Mouse (Mus musculus): ENCODE data around the gene Magi2.
"Not testable (repeated sequence)": the region's sequence is repeated elsewhere in the genome, so short reads cannot be mapped to it uniquely, and the experiment has no call there.

The Magi2 gene

DNA sequence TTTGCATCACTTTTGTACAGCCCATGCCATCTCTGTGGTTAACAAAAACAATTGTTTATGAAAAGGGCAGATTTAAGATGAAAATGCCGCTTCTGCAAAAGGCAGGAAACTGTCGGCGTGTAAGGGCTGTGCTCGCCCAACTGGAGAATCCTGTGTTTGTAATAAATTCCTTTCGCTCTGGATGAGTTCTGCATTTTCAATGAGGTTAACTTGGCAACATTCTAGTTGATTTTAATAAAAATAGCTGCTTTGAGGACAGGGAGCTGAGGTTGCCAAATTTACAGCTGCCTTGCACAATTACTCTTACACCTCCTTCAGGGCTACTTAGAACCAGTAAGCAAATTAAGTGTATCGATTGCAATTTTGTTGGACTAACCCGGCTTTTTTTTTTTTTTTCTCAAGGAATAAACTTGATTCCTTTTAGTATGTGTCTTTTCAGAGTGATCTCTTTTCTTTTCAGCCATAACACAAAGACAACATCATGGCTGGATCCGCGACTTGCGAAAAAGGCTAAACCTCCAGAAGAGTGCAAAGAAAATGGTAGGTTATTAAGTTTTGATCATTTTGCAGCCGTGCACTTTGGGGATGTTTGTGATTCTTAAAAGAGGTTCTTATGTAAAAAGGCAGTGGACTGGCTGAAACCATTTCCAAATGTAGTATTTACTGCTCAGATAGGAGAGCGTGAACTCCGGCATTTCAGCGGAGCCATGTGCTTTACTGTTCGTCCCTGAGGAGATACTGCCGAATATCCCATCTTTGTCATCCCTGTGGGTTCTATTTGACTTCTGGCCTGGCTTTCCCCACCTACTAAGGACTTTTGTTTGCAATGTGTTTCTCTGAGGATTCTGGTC lies 1001.3 kb downstream of the Magi2 start:
- DNase-seq (ENCODE audit: low spot score in 2 of 2), result peak in 1 of 2 experiments; percentile 40

DNA sequence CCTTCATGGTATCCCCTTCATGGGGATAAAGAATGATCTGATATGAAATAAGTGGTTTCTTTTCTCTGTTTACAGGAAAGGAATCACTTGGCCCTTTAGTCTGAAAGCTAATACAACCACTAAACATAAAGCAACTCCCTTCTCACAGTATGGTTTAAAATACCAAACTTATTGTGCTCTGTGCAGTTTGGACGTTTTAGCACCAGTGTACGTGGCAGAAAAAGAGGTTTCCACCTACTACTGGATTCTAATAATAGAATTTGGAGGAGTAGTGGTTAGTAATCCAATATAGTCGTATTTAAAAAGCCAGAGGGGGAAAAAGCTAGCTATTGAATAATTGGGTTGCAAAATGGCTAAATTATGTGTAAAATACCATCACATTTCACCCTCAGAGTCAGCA lies 1005.1 kb downstream of the Magi2 start:
- no peak for DNase-seq (ENCODE audit: low spot score in 2 of 2)

DNA sequence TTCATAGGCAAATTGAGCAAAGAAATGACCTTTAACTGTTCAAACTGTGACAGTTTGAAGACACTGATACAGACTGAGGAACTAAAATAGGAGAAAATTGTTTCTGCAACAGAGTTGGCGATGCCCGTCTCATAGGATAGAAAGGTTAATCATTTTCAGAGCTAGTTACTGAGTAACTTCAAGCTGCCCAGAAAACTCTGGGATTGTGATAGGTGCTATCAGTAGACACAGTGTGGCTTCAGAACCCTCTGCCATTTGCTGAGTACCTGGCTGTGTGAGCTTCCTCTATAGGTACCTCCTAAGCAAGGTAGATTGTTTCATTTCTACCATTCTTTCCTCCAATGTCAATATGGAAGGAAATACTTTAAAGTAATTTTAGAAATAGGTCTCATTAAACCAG lies 1014.7 kb downstream of the Magi2 start:
- DNase-seq (ENCODE audit: low spot score in 2 of 2), result no peak

DNA sequence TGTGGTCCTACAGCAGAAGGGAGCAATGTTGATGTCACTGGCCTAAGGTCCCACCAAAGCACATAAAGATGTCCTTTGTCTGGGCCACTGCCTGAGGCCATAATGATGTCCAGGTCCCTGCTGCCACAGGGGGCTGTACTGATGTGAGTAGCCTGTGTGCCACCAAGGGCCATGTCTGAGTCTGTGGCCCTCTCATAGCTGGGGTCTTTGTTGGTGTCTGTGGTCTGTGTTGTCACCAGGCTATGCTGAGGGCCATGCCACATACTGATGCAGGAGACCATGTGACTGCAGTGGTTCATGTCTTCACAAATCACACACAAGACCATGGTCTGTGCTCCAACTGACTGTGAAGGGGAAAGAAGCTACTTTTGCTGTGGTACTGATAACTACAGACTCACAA lies 1015.7 kb downstream of the Magi2 start:
- DNase-seq (ENCODE audit: low spot score in 2 of 2), result no peak

DNA sequence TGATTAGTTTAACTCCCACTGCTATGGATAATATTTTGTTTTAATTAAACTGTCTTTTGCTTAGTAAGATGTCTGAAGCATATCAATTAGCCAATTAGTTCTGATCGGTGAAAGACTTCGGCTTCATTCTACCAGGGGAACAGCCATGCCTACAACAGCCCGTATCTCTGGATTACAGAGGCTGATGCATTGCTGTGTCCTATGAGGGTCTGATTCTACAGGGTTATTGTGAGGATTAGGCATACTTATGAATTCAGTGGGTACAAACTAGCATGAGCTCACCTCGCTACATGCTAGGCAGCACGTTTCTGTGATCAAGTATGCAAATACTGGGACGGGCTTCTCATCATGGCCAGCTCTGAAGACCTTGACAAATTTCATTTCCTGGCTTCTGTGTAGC lies 1022.5 kb downstream of the Magi2 start:
- no peak for DNase-seq (ENCODE audit: low spot score in 2 of 2)

DNA sequence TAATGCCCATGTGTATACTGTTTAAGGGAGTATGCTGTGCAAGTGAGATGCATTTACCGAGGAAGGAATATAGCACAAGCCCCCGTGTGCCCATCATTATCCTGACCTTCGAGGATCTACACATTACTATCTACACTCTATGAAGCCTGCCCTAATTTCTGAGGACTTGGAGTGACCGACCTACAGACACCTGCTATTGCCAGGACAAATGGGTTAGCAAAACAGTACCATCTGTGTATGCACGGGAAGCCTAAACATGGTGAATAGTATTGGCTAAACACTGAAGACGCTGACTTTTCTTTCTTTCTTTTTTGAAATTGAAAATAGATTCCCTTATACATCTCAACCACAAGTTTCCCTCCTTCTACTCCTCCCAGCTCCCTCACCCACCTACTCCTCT lies 1024.7 kb downstream of the Magi2 start:
- no peak for DNase-seq (ENCODE audit: low spot score in 2 of 2)

GRCm38 (mm10) chr5:20256150-20256868 lies 1029.5 kb downstream of the Magi2 start:
- no peak for DNase-seq (ENCODE audit: low spot score in 2 of 2)

GRCm38 (mm10) chr5:20256933-20257332 lies 1030.1 kb downstream of the Magi2 start:
- no peak for DNase-seq (ENCODE audit: low spot score in 2 of 2)

- no peak for DNase-seq (ENCODE audit: low spot score in 2 of 2)
Measured at GRCm38 (mm10) chr5:20257419-20257818, 1030.6 kb downstream of the Magi2 start.

GRCm38 (mm10) chr5:20259719-20260118 lies 1032.9 kb downstream of the Magi2 start:
- DNase-seq (ENCODE audit: low spot score in 2 of 2), result no peak

GRCm38 (mm10) chr5:20272680-20273079 lies 1045.8 kb downstream of the Magi2 start:
- DNase-seq (ENCODE audit: low spot score in 2 of 2), result not testable (repeated sequence)

DNA sequence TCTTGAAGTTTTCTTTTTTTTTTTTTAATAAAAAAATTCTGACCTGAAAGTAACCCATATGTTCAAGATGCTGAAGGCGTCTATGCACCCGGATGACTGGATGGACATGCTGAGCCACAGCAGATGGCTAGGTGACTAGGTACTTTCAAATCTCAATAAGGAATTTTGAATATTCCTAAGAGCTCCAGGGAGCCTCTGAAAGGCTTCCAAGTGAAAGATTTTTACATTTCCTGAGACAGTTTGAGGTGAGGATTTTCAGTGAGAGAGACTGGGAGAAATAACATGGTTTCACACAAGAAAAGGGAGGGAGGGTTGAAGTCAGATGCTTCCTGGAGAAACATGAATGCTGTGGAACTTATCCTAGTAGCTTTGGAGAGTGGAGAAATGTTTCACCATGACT lies 1048.8 kb downstream of the Magi2 start:
- DNase-seq (ENCODE audit: low spot score in 2 of 2), result no peak

- DNase-seq (ENCODE audit: low spot score in 2 of 2), result peak in 1 of 2 experiments; percentile 25
Measured at GRCm38 (mm10) chr5:20285080-20285840, 1058.4 kb downstream of the Magi2 start.

GRCm38 (mm10) chr5:20294521-20294920 lies 1067.7 kb downstream of the Magi2 start:
- no peak for DNase-seq (ENCODE audit: low spot score in 2 of 2)

DNA sequence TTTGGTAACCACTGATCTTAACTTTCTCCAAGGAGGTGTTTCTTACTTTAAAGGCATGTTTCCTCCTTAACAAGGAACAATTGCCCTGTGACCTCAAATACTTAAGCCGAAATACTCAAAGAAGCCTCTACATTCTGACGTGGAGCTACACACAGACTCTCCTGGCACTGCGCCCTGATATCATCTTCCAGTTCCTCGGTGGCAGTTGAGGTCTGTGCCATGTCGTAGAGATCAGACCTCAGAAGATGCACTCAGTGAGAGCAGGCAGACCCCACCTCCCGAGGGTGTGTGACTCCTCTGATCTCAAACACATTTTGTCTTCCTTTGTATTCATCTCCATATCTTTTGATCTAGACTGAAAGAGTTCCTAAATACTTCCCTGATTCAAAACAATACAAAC lies 1073.0 kb downstream of the Magi2 start:
- peak in 1 of 2 experiments; percentile 33 for DNase-seq (ENCODE audit: low spot score in 2 of 2)

GRCm38 (mm10) chr5:20303056-20303965 lies 1076.5 kb downstream of the Magi2 start:
- no peak for DNase-seq (ENCODE audit: low spot score in 2 of 2)

GRCm38 (mm10) chr5:20320970-20321369 lies 1094.1 kb downstream of the Magi2 start:
- DNase-seq (ENCODE audit: low spot score in 2 of 2), result no peak

DNA sequence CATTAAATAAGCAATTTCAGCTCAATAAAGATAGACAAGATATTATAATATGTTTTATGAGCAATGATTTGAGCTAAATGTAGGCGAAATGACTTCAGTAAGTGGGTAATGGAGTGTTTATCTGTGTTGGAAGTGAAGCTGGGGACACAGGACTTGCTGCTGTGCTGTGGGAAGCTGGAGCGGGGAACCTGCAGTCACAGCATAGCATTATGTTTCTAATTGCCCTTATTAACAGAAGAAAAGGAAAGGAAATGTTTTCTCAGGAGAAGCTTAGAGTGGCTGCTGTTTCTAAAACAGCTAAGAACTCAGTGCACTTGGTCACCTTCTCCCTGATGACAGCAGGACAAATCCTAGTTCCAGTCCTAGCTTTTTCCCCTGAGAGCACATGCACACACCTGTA lies 1098.5 kb downstream of the Magi2 start:
- no peak for DNase-seq (ENCODE audit: low spot score in 2 of 2)

DNA sequence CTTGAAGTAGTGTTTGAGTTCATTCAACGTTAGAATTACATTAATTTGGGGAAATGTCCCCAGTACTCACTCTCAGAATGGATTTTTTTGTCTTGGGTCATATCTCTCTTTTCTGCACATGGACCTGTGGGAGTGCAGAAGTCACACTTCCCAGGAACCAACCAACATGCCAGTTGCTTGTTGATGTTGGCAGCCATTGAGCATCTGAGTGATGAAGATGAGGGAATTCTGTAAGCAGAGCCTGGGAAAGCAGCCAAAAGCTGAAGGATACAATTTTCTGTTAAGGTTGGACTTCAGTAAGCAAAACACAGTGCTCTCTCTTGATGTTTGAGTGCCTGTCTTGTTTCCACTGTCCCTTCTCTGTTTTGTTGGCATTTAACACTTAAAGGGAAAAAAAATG lies 1102.1 kb downstream of the Magi2 start:
- DNase-seq (ENCODE audit: low spot score in 2 of 2), result no peak

DNA sequence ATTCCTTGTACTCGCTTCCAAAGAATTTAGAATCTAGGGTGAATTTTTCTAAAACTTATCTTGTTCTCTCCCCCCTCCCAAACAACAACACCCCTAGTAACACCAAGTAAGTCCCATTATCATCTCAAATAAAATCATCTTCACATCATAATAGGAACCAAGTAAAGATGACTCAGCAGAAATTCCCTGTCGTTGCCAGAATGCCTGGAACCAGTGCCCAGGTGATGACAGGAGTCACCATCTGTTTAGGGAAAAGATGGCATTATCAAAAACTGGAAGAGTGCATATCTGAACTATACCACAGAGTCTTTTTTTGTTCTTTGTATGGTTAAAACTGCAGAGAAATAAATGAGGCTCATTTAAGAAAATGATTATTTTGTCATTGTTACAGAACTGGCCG lies 1103.2 kb downstream of the Magi2 start:
- DNase-seq (ENCODE audit: low spot score in 2 of 2), result no peak

DNA sequence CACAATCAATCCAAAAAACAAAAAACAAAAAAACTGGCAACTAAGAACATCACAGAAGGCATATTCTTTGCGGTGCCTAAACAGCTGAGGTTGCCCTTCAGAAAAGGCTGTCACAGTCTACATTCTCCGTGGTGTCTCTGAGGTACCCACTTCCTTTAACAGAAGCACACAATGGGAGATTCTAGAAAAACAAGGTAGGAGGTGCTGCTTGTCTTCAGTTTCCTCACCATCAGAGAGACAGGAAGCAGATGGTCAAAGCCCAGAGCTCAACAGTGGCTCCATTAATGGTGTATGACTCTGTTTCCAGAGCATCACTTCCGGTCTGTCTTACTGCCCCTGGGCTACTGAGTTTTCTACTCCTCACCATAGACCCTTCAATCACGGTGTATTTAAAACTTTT lies 1105.7 kb downstream of the Magi2 start:
- no peak for DNase-seq (ENCODE audit: low spot score in 2 of 2)
